35 mouse cellular contexts compared by ENCODE assay signal in genomic region chr3:128797829-128798228, GRCm38 (mm10).
DNase-seq lines count a peak whose midpoint lies in the region; ATAC-seq and TF ChIP-seq lines count a peak whose summit lies in the region.
"Had no signal": no experiment of that assay in that cellular context is flagged by ENCODE, and none has a peak within 500 bp of the region (broad histone marks: within the 10 kb centered on the region; RNA-seq: fewer than 3 reads in every experiment).

No protein-coding gene starts in this region.

- H3K27ac ChIP-seq in hindbrain, embryonic 12.5 days, result no peak overlapping the region
- H3K27ac ChIP-seq in hindbrain, embryonic 10.5 days, result no peak overlapping the region
- H3K27ac ChIP-seq in midbrain, embryonic 11.5 days (ENCODE audit: low read depth, low read length), result no peak overlapping the region
- H3K27ac ChIP-seq in midbrain, embryonic 13.5 days, result no peak overlapping the region
- H3K27ac ChIP-seq in forebrain, embryonic 16.5 days (ENCODE audit: low read length), result no peak overlapping the region
- H3K27ac ChIP-seq in cerebellum, adult 2 months (ENCODE audit: insufficient read depth, low read length), result no peak overlapping the region
- no peak overlapping the region for H3K27ac ChIP-seq in stomach, postnatal 0 days (replicated peaks)
- H3K27ac ChIP-seq: embryonic facial prominence, embryonic 13.5 days; gastrocnemius, adult 2 months; hindbrain, postnatal 0 days; intestine, embryonic 15.5 days; kidney, postnatal 0 days; liver, embryonic 14.5 days; macrophage; midbrain, embryonic 15.5 days; stomach, embryonic 15.5 days had no signal

- no peak for TF ChIP-seq CTCF in cerebellum, adult 2 months (IDR thresholded peaks at IDR 0.05; ENCODE audit: borderline replicate concordance, insufficient read depth, low read depth, low read length)
- TF ChIP-seq CTCF in stomach, postnatal 0 days (IDR thresholded peaks at IDR 0.05; ENCODE audit: low read depth), result no peak

- H3K9me3 ChIP-seq in hindbrain, embryonic 12.5 days (replicated peaks), result no peaks in the 10 kb centered on the region
- H3K9me3 ChIP-seq in hindbrain, embryonic 10.5 days, result no peaks in the 10 kb centered on the region
- no peaks in the 10 kb centered on the region for H3K9me3 ChIP-seq in midbrain, embryonic 11.5 days (ENCODE audit: control insufficient read depth, low read length)
- H3K9me3 ChIP-seq in midbrain, embryonic 13.5 days, result no peaks in the 10 kb centered on the region
- no peaks in the 10 kb centered on the region for H3K9me3 ChIP-seq in forebrain, embryonic 16.5 days (ENCODE audit: control insufficient read depth, low read length)
- H3K9me3 ChIP-seq in stomach, postnatal 0 days (ENCODE audit: control insufficient read depth, low read length), result no peaks in the 10 kb centered on the region
- H3K9me3 ChIP-seq: embryonic facial prominence, embryonic 13.5 days; heart, embryonic 12.5 days; intestine, embryonic 15.5 days; midbrain, embryonic 15.5 days; stomach, embryonic 15.5 days had no signal

- H3K36me3 ChIP-seq in hindbrain, embryonic 12.5 days, result no peaks in the 10 kb centered on the region
- H3K36me3 ChIP-seq in hindbrain, embryonic 10.5 days, result no peaks in the 10 kb centered on the region
- H3K36me3 ChIP-seq in midbrain, embryonic 11.5 days (ENCODE audit: control insufficient read depth, insufficient read depth, low read length), result no peaks in the 10 kb centered on the region
- H3K36me3 ChIP-seq in midbrain, embryonic 13.5 days, result no peaks in the 10 kb centered on the region
- no peaks in the 10 kb centered on the region for H3K36me3 ChIP-seq in forebrain, embryonic 16.5 days (ENCODE audit: control insufficient read depth, insufficient read depth)
- H3K36me3 ChIP-seq in stomach, postnatal 0 days (ENCODE audit: control insufficient read depth, insufficient read depth, low read length), result no peaks in the 10 kb centered on the region
- H3K36me3 ChIP-seq: embryonic facial prominence, embryonic 13.5 days; heart, embryonic 12.5 days; intestine, embryonic 15.5 days; midbrain, embryonic 15.5 days; stomach, embryonic 15.5 days had no signal

- 30% methylated on average over 1 of the region's 1 CpGs for WGBS in hindbrain, embryonic 12.5 days
- WGBS in hindbrain, embryonic 10.5 days, result 74% methylated on average over 1 of the region's 1 CpGs
- 75% methylated on average over 1 of the region's 1 CpGs for WGBS in midbrain, embryonic 11.5 days
- 57% methylated on average over 1 of the region's 1 CpGs for WGBS in midbrain, embryonic 13.5 days
- 35% methylated on average over 1 of the region's 1 CpGs for WGBS in forebrain, embryonic 16.5 days
- 23% methylated on average over 1 of the region's 1 CpGs for WGBS in cerebellum, adult 2 months
- 58% methylated on average over 1 of the region's 1 CpGs for WGBS in stomach, postnatal 0 days

- no peaks in the 10 kb centered on the region for H3K27me3 ChIP-seq in hindbrain, embryonic 12.5 days
- no peaks in the 10 kb centered on the region for H3K27me3 ChIP-seq in hindbrain, embryonic 10.5 days (ENCODE audit: insufficient read depth, poor library complexity, severe bottlenecking)
- H3K27me3 ChIP-seq in midbrain, embryonic 11.5 days (ENCODE audit: control insufficient read depth, insufficient read depth, low read length), result no peaks in the 10 kb centered on the region
- H3K27me3 ChIP-seq in midbrain, embryonic 13.5 days, result no peaks in the 10 kb centered on the region
- no peaks in the 10 kb centered on the region for H3K27me3 ChIP-seq in forebrain, embryonic 16.5 days (replicated peaks; ENCODE audit: control insufficient read depth, insufficient read depth, low read length)
- H3K27me3 ChIP-seq in cerebellum, adult 2 months (ENCODE audit: control insufficient read depth, insufficient read depth, low read length), result no peaks in the 10 kb centered on the region
- no peaks in the 10 kb centered on the region for H3K27me3 ChIP-seq in stomach, postnatal 0 days (ENCODE audit: control insufficient read depth, insufficient read depth, low read length)
- H3K27me3 ChIP-seq: embryonic facial prominence, embryonic 13.5 days; heart, embryonic 12.5 days; intestine, embryonic 15.5 days; midbrain, embryonic 15.5 days; stomach, embryonic 15.5 days had no signal

- peak; percentile 43; the same call in 1 of the 2 replicates for ATAC-seq in hindbrain, embryonic 12.5 days (ENCODE audit: low FRiP score)
- 0 out of 2 replicates have a peak, but pooled peaks have one; percentile 40 for ATAC-seq in midbrain, embryonic 11.5 days (ENCODE audit: low FRiP score)
- no peak for ATAC-seq in midbrain, embryonic 13.5 days
- ATAC-seq in forebrain, embryonic 16.5 days, result peak; percentile 93
- no peak for ATAC-seq in stomach, postnatal 0 days (ENCODE audit: low FRiP score, low TSS enrichment)
- ATAC-seq: hindbrain, postnatal 0 days; intestine, embryonic 15.5 days; midbrain, embryonic 15.5 days had no signal

- no peak overlapping the region for H3K9ac ChIP-seq in hindbrain, embryonic 12.5 days
- no peak overlapping the region for H3K9ac ChIP-seq in midbrain, embryonic 11.5 days (ENCODE audit: low read length)
- H3K9ac ChIP-seq in midbrain, embryonic 13.5 days (replicated peaks), result no peak overlapping the region
- H3K9ac ChIP-seq in forebrain, embryonic 16.5 days (replicated peaks; ENCODE audit: low read depth, low read length), result no peak overlapping the region
- H3K9ac ChIP-seq in stomach, postnatal 0 days (ENCODE audit: low read length), result no peak overlapping the region
- H3K9ac ChIP-seq: embryonic facial prominence, embryonic 13.5 days; heart, embryonic 12.5 days; intestine, embryonic 15.5 days; liver, embryonic 14.5 days; midbrain, embryonic 15.5 days; stomach, embryonic 15.5 days had no signal

- no peak for TF ChIP-seq EP300 in stomach, postnatal 0 days (optimal IDR thresholded peaks at IDR 0.05)

- no peaks in the 10 kb centered on the region for H3K4me1 ChIP-seq in hindbrain, embryonic 12.5 days
- 0 out of 2 replicates have a peak, but pooled peaks cover 4% of the 10 kb centered on the region for H3K4me1 ChIP-seq in hindbrain, embryonic 10.5 days (replicated peaks)
- H3K4me1 ChIP-seq in midbrain, embryonic 11.5 days (ENCODE audit: control insufficient read depth, insufficient read depth, low read length), result no peaks in the 10 kb centered on the region
- no peaks in the 10 kb centered on the region for H3K4me1 ChIP-seq in midbrain, embryonic 13.5 days (replicated peaks)
- no peaks in the 10 kb centered on the region for H3K4me1 ChIP-seq in forebrain, embryonic 16.5 days (replicated peaks; ENCODE audit: control insufficient read depth, insufficient read depth, low read length)
- no peaks in the 10 kb centered on the region for H3K4me1 ChIP-seq in cerebellum, adult 2 months (ENCODE audit: control insufficient read depth, insufficient read depth, low read length)
- no peaks in the 10 kb centered on the region for H3K4me1 ChIP-seq in stomach, postnatal 0 days (replicated peaks; ENCODE audit: control insufficient read depth, insufficient read depth)
- H3K4me1 ChIP-seq: embryonic facial prominence, embryonic 13.5 days; heart, embryonic 12.5 days; intestine, embryonic 15.5 days; midbrain, embryonic 15.5 days; stomach, embryonic 15.5 days had no signal

- no peak for DNase-seq in hindbrain, embryonic 10.5 days (ENCODE audit: low spot score)
- DNase-seq in midbrain, embryonic 11.5 days (ENCODE audit: low spot score, missing footprints), result no peak
- peak; percentile 42 for DNase-seq in brain, embryonic 18.5 days (ENCODE audit: low read depth, low spot score)
- no peak for DNase-seq in cerebellum, adult 2 months
- DNase-seq in stomach, postnatal 0 days (ENCODE audit: low spot score), result no peak
- DNase-seq: adrenal gland, postnatal 25 days; B cell, adult 2 months; cerebellum, adult 9-10 months; cerebellum, postnatal 36 days; embryo, embryonic 11 days; gastrocnemius, adult 2 months; gastrocnemius, postnatal 36 days; heart, adult 18-20 months; heart, postnatal 4 days; kidney, adult 8-10 months; kidney, postnatal 4 days; layer of hippocampus, postnatal 36 days; left cerebral cortex, postnatal 4 days; liver; lung, adult 2 months; lung, postnatal 10 days; thymus, postnatal 14 days had no signal

- no peak for TF ChIP-seq POLR2A in cerebellum, adult 2 months (IDR thresholded peaks at IDR 0.05; ENCODE audit: borderline replicate concordance, insufficient read depth, low read length)

- H3K4me2 ChIP-seq in hindbrain, embryonic 12.5 days (replicated peaks), result no peak overlapping the region
- H3K4me2 ChIP-seq in midbrain, embryonic 11.5 days, result no peak overlapping the region
- no peak overlapping the region for H3K4me2 ChIP-seq in midbrain, embryonic 13.5 days (replicated peaks)
- no peak overlapping the region for H3K4me2 ChIP-seq in forebrain, embryonic 16.5 days (ENCODE audit: low read length)
- no peak overlapping the region for H3K4me2 ChIP-seq in stomach, postnatal 0 days (replicated peaks; ENCODE audit: low read depth)
- H3K4me2 ChIP-seq: embryonic facial prominence, embryonic 13.5 days; heart, embryonic 12.5 days; intestine, embryonic 15.5 days; midbrain, embryonic 15.5 days; stomach, embryonic 15.5 days had no signal

- H3K4me3 ChIP-seq in hindbrain, embryonic 12.5 days, result no peak overlapping the region
- no peak overlapping the region for H3K4me3 ChIP-seq in hindbrain, embryonic 10.5 days
- H3K4me3 ChIP-seq in midbrain, embryonic 11.5 days (ENCODE audit: low read depth, low read length), result no peak overlapping the region
- no peak overlapping the region for H3K4me3 ChIP-seq in midbrain, embryonic 13.5 days (replicated peaks)
- no peak overlapping the region for H3K4me3 ChIP-seq in forebrain, embryonic 16.5 days (replicated peaks; ENCODE audit: low read length)
- no peak overlapping the region for H3K4me3 ChIP-seq in cerebellum, adult 2 months (replicated peaks; ENCODE audit: insufficient read depth, low read depth, low read length)
- H3K4me3 ChIP-seq in stomach, postnatal 0 days (ENCODE audit: low read depth, low read length), result no peak overlapping the region
- H3K4me3 ChIP-seq: embryonic facial prominence, embryonic 13.5 days; erythroblast, embryonic 14.5 days; gastrocnemius, adult 2 months; heart, embryonic 12.5 days; intestine, embryonic 15.5 days; midbrain, embryonic 15.5 days; stomach, embryonic 15.5 days had no signal

Comparison
In these comparisons a context has a peak if more than half of its experiments do, and no peak if none do; other contexts are left out.
1. ATAC-seq: peak in hindbrain, embryonic 12.5 days (single experiment), midbrain, embryonic 11.5 days (single experiment) and forebrain, embryonic 16.5 days (single experiment); none in midbrain, embryonic 13.5 days (single experiment) and stomach, postnatal 0 days (single experiment).